Mouse (Mus musculus): ENCODE measurements around the gene Psmb4. TPM values are rescaled to one million over a fixed set of nuclear protein-coding genes. Genes with fewer than 3 reads are reported as not detected.

The Psmb4 gene
- polyA plus RNA-seq, 1 experiment from 2014 or later = 357 TPM

GRCm38 (mm10) chr3:94882579-94882978 lies 4.2 kb downstream of the Psmb4 start:
- ATAC-seq (replicated peaks) = no peak
- H3K9me3 ChIP-seq = no peaks in the 10 kb centered on the region
- peaks cover 67% of the 10 kb centered on the region for H3K36me3 ChIP-seq (replicated peaks)
- WGBS = 91% methylated on average over 3 of the region's 3 CpGs
- no peak overlapping the region for H3K4me3 ChIP-seq
- no peak overlapping the region for H3K27ac ChIP-seq
- H3K4me1 ChIP-seq = peaks cover 23% of the 10 kb centered on the region
- no peaks in the 10 kb centered on the region for H3K27me3 ChIP-seq (replicated peaks)
- no peak overlapping the region for H3K9ac ChIP-seq
- H3K4me2 ChIP-seq = no peak overlapping the region

GRCm38 (mm10) chr3:94881840-94882239 lies 4.9 kb downstream of the Psmb4 start:
- no peak overlapping the region for H3K4me2 ChIP-seq
- H3K9ac ChIP-seq = no peak overlapping the region
- no peaks in the 10 kb centered on the region for H3K9me3 ChIP-seq
- ATAC-seq (replicated peaks) = no peak
- H3K36me3 ChIP-seq (replicated peaks) = peaks cover 74% of the 10 kb centered on the region
- H3K4me1 ChIP-seq = peaks cover 16% of the 10 kb centered on the region
- no peaks in the 10 kb centered on the region for H3K27me3 ChIP-seq (replicated peaks)
- WGBS = 74% methylated on average over 4 of the region's 4 CpGs
- no peak overlapping the region for H3K27ac ChIP-seq
- H3K4me3 ChIP-seq = no peak overlapping the region

- H3K4me2 ChIP-seq = no peak overlapping the region
- 92% methylated on average over 6 of the region's 6 CpGs for WGBS
- H3K9me3 ChIP-seq = no peaks in the 10 kb centered on the region
- H3K27me3 ChIP-seq (replicated peaks) = no peaks in the 10 kb centered on the region
- no peak overlapping the region for H3K9ac ChIP-seq
- H3K27ac ChIP-seq = no peak overlapping the region
- peaks cover 87% of the 10 kb centered on the region for H3K36me3 ChIP-seq (replicated peaks)
- ATAC-seq (replicated peaks) = no peak
- no peak overlapping the region for H3K4me3 ChIP-seq
- H3K4me1 ChIP-seq = no peaks in the 10 kb centered on the region
Observed at GRCm38 (mm10) chr3:94878618-94879017, 8.1 kb downstream of the Psmb4 start.

- no peak overlapping the region for H3K4me2 ChIP-seq
- no peak for ATAC-seq (replicated peaks)
- H3K27ac ChIP-seq = no peak overlapping the region
- H3K4me1 ChIP-seq = no peaks in the 10 kb centered on the region
- H3K27me3 ChIP-seq (replicated peaks) = no peaks in the 10 kb centered on the region
- no peak overlapping the region for H3K4me3 ChIP-seq
- H3K36me3 ChIP-seq (replicated peaks) = peaks cover 46% of the 10 kb centered on the region
- H3K9me3 ChIP-seq = no peaks in the 10 kb centered on the region
- no peak overlapping the region for H3K9ac ChIP-seq
- 92% methylated on average over 3 of the region's 3 CpGs for WGBS
Observed at GRCm38 (mm10) chr3:94869011-94869410, 17.8 kb downstream of the Psmb4 start.

- no peak for ATAC-seq (replicated peaks)
- no peak overlapping the region for H3K27ac ChIP-seq
- H3K4me3 ChIP-seq = no peak overlapping the region
- peaks cover 38% of the 10 kb centered on the region for H3K36me3 ChIP-seq (replicated peaks)
- no peaks in the 10 kb centered on the region for H3K9me3 ChIP-seq
- 89% methylated on average over 2 of the region's 2 CpGs for WGBS
- H3K4me1 ChIP-seq = no peaks in the 10 kb centered on the region
- H3K4me2 ChIP-seq = no peak overlapping the region
- H3K27me3 ChIP-seq (replicated peaks) = no peaks in the 10 kb centered on the region
- no peak overlapping the region for H3K9ac ChIP-seq
Observed at GRCm38 (mm10) chr3:94859471-94859870, 27.3 kb downstream of the Psmb4 start.

GRCm38 (mm10) chr3:94852215-94852614 lies 34.5 kb downstream of the Psmb4 start:
- ATAC-seq (replicated peaks) = no peak

GRCm38 (mm10) chr3:94851731-94852130 lies 35.0 kb downstream of the Psmb4 start:
- Histone ChIP-seq H3K27ac (no peak overlapping the region), H3K9ac (no peak overlapping the region), H3K27me3 (replicated peaks) (no peaks in the 10 kb centered on the region), H3K36me3 (replicated peaks) (peaks cover 13% of the 10 kb centered on the region; the same call in 1 of the 2 replicates), H3K4me2 (no peak overlapping the region), H3K4me3 (no peak overlapping the region), H3K4me1 (peaks cover 7% of the 10 kb centered on the region; the same call in 1 of the 2 replicates), H3K9me3 (no peaks in the 10 kb centered on the region)
- 73% methylated on average over 3 of the region's 3 CpGs for WGBS
- no peak for ATAC-seq (replicated peaks)

More at GRCm38 (mm10) chr3:94852215-94852614, 34.5 kb downstream of the Psmb4 start:
- Histone ChIP-seq H3K27me3 (replicated peaks) (no peaks in the 10 kb centered on the region), H3K9me3 (no peaks in the 10 kb centered on the region), H3K36me3 (replicated peaks) (peaks cover 13% of the 10 kb centered on the region; the same call in 1 of the 2 replicates), H3K4me3 (no peak overlapping the region), H3K4me2 (no peak overlapping the region), H3K9ac (no peak overlapping the region), H3K4me1 (0 out of 2 replicates have a peak, but pooled peaks cover 4% of the 10 kb centered on the region), H3K27ac (no peak overlapping the region)
- 91% methylated on average over 3 of the region's 3 CpGs for WGBS

GRCm38 (mm10) chr3:94849338-94849737 lies 37.4 kb downstream of the Psmb4 start:
- Histone ChIP-seq H3K4me3 (no peak overlapping the region), H3K4me1 (peaks cover 9% of the 10 kb centered on the region; the same call in 1 of the 2 replicates), H3K9ac (no peak overlapping the region), H3K4me2 (no peak overlapping the region), H3K9me3 (no peaks in the 10 kb centered on the region), H3K27me3 (replicated peaks) (no peaks in the 10 kb centered on the region), H3K27ac (no peak overlapping the region), H3K36me3 (replicated peaks) (peaks cover 4% of the 10 kb centered on the region; the same call in 1 of the 2 replicates)
- ATAC-seq (replicated peaks) = no peak
- WGBS = 24% methylated on average over 1 of the region's 1 CpGs

GRCm38 (mm10) chr3:94847382-94847781 lies 39.4 kb downstream of the Psmb4 start:
- H3K4me1 ChIP-seq = peaks cover 8% of the 10 kb centered on the region; the same call in 1 of the 2 replicates
- no peak overlapping the region for H3K4me2 ChIP-seq
- no peak overlapping the region for H3K4me3 ChIP-seq
- no peak overlapping the region for H3K9ac ChIP-seq
- WGBS = 94% methylated on average over 2 of the region's 2 CpGs
- H3K27ac ChIP-seq = no peak overlapping the region
- no peaks in the 10 kb centered on the region for H3K9me3 ChIP-seq
- ATAC-seq (replicated peaks) = no peak
- no peaks in the 10 kb centered on the region for H3K27me3 ChIP-seq (replicated peaks)
- no peaks in the 10 kb centered on the region for H3K36me3 ChIP-seq (replicated peaks)

- H3K9ac ChIP-seq = peak overlapping the region; percentile 77
- H3K4me3 ChIP-seq = peak overlapping the region; percentile 66
- no peaks in the 10 kb centered on the region for H3K27me3 ChIP-seq (replicated peaks)
- H3K9me3 ChIP-seq = no peaks in the 10 kb centered on the region
- no peaks in the 10 kb centered on the region for H3K36me3 ChIP-seq (replicated peaks)
- H3K4me1 ChIP-seq = peaks cover 24% of the 10 kb centered on the region
- peak overlapping the region; percentile 99 for H3K27ac ChIP-seq
- no peak for ATAC-seq (replicated peaks)
- 67% methylated on average over 5 of the region's 5 CpGs for WGBS
- peak overlapping the region; percentile 77 for H3K4me2 ChIP-seq
Observed at GRCm38 (mm10) chr3:94839101-94839500, 47.7 kb downstream of the Psmb4 start.

- no peaks in the 10 kb centered on the region for H3K36me3 ChIP-seq (replicated peaks)
- 10% methylated on average over 9 of the region's 9 CpGs for WGBS
- ATAC-seq (replicated peaks) = no peak
Observed at GRCm38 (mm10) chr3:94838631-94839030, 48.1 kb downstream of the Psmb4 start.

GRCm38 (mm10) chr3:94837959-94838496 lies 48.7 kb downstream of the Psmb4 start:
- Histone ChIP-seq H3K4me2 (peak overlapping the region; percentile 77), H3K4me1 (peaks cover 24% of the 10 kb centered on the region), H3K27ac (peak overlapping the region; percentile 99), H3K27me3 (replicated peaks) (no peaks in the 10 kb centered on the region), H3K9me3 (no peaks in the 10 kb centered on the region), H3K4me3 (peak overlapping the region; percentile 66), H3K9ac (peak overlapping the region; percentile 77), H3K36me3 (replicated peaks) (no peaks in the 10 kb centered on the region)
- peak; percentile 85 for ATAC-seq (replicated peaks)
- WGBS = under 1% methylated on average over 52 of the region's 62 CpGs

More at GRCm38 (mm10) chr3:94838631-94839030, 48.1 kb downstream of the Psmb4 start:
- Histone ChIP-seq H3K4me3 (peak overlapping the region; percentile 66), H3K27me3 (replicated peaks) (no peaks in the 10 kb centered on the region), H3K9me3 (no peaks in the 10 kb centered on the region), H3K4me2 (peak overlapping the region; percentile 77), H3K27ac (peak overlapping the region; percentile 99), H3K9ac (peak overlapping the region; percentile 77), H3K4me1 (peaks cover 24% of the 10 kb centered on the region)
